Mouse (Mus musculus) neural tube, embryonic 12.5 days (tissue): Measurements from ENCODE around the gene Aldh1l1. TPM values are rescaled to one million over a fixed set of nuclear protein-coding genes. Genes with fewer than 3 reads are reported as not detected.

ENCODE experiments used
- ATAC-seq: fragments of 200-750 bp; cut with Nextera tagmentation; 2 replicates; pipeline ENCODE4 v1.8.0; 2017; ENCODE audit warnings: low read depth, mild to moderate bottlenecking, moderate TSS enrichment, moderate library complexity; ENCODE audit not compliant: low FRiP score
- H3K27ac ChIP-seq: fragments of 300-500 bp; sonication (generic); 2 replicates; pipeline ENCODE4 v1.5.1; 2016
- H3K27me3 ChIP-seq: fragments of 300-500 bp; sonication (generic); replicated peaks from 2 replicates; pipeline ENCODE4 v1.6.1; 2016; ENCODE audit warnings: mild to moderate bottlenecking
- H3K36me3 ChIP-seq: fragments of 300-500 bp; sonication (generic); 2 replicates; pipeline ENCODE4 v1.6.1; 2016; ENCODE audit warnings: mild to moderate bottlenecking
- H3K4me1 ChIP-seq: fragments of 300-500 bp; sonication (generic); 2 replicates; pipeline ENCODE4 v1.6.1; 2016
- H3K4me2 ChIP-seq: fragments of 300-500 bp; sonication (generic); replicated peaks from 2 replicates; pipeline ENCODE4 v1.6.1; 2016; ENCODE audit warnings: mild to moderate bottlenecking
- H3K4me3 ChIP-seq: fragments of 300-500 bp; sonication (generic); 2 replicates; pipeline ENCODE4 v1.5.1; 2016
- H3K9ac ChIP-seq: fragments of 300-500 bp; sonication (generic); 2 replicates; pipeline ENCODE4 v1.6.1; 2016; ENCODE audit warnings: mild to moderate bottlenecking
- H3K9me3 ChIP-seq: fragments of 300-500 bp; sonication (generic); 2 replicates; pipeline ENCODE4 v1.6.1; 2016; ENCODE audit warnings: mild to moderate bottlenecking
- WGBS: fragments of 180-500 bp; shearing (Covaris S2); methylation state at CpG from one replicate; pipeline ENCODE4 v1.1.7; 2016; 5-methylcytosine and 5-hydroxymethylcytosine counted together
- polyA plus RNA-seq: library from polyadenylated mRNA; unstranded; fragments of >200 nt; fragmentation: Nextera tagmentation; extraction: Ambion mirVana; gene quantifications from 2 replicates; pipeline ENCODE4 v1.2.1, GENCODE M21; 2016

Aldh1l1 gene
- polyA plus RNA-seq, 1 experiment from 2014 or later, result 9.5 TPM

DNA sequence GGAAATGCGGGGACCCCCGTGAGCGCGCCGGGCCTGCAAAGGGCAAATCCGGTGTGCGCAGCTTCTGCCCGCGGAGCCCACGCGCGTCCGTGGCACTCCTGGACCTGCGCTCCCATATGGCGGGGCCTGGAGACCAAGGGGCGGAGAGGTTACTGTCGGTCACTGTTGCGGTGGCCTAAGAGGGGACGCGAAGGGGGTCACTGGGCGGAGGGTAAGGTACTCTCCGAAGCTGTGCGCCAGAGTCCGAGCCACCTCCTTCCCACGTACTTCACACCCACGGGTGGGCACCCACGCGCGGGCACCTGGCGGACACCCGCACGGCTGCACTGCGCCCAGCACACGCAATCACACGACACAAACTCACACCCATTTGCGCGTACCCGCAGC lies 23.4 kb upstream of the Aldh1l1 start:
- Histone ChIP-seq H3K36me3 (no peaks in the 10 kb centered on the region), H3K27me3 (peaks cover 38% of the 10 kb centered on the region), H3K4me2 (peak overlapping the region; percentile 100), H3K4me3 (peak overlapping the region; percentile 58), H3K9ac (peak overlapping the region; percentile 57), H3K9me3 (no peaks in the 10 kb centered on the region), H3K27ac (no peak overlapping the region), H3K4me1 (peaks cover 14% of the 10 kb centered on the region)
- under 1% methylated on average over 38 of the region's 38 CpGs for WGBS
- peak; percentile 62 for ATAC-seq

DNA sequence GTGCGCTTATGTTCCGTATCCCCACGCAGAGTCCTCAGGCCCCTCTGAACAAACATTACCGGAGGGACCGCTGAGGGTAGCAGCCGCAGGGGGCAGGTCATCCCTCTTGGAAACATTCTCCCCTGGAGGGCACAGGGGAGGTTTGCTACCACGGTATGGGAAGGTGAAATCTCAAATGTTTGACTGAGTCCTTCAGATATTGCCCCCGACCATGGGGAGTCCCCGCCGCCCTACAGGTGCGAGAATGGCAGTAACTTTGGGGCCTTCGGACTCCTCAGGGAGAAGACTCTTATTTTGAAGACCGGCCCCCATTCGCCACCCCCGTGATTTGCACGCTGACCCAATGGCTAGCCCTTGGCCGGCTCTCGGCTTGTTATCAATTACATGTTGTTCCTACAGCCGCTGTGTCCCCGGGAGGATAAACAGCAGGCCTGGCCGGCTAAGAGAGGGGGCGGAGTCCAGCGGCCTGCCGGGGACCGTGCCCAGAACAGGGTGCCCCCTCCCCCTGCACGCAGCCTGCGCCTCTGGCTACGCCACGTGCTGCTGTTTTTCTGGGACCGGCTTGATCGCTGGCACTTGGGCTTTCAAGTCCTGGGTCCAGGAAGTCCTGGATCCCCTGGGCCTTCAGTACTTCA lies 22.9 kb upstream of the Aldh1l1 start:
- Histone ChIP-seq H3K4me1 (peaks cover 14% of the 10 kb centered on the region), H3K27ac (no peak overlapping the region), H3K27me3 (peaks cover 38% of the 10 kb centered on the region), H3K9me3 (no peaks in the 10 kb centered on the region), H3K4me3 (peak overlapping the region; percentile 58), H3K9ac (peak overlapping the region; percentile 57), H3K36me3 (no peaks in the 10 kb centered on the region), H3K4me2 (peak overlapping the region; percentile 100)
- peak; percentile 61 for ATAC-seq
- under 1% methylated on average over 31 of the region's 31 CpGs for WGBS

DNA sequence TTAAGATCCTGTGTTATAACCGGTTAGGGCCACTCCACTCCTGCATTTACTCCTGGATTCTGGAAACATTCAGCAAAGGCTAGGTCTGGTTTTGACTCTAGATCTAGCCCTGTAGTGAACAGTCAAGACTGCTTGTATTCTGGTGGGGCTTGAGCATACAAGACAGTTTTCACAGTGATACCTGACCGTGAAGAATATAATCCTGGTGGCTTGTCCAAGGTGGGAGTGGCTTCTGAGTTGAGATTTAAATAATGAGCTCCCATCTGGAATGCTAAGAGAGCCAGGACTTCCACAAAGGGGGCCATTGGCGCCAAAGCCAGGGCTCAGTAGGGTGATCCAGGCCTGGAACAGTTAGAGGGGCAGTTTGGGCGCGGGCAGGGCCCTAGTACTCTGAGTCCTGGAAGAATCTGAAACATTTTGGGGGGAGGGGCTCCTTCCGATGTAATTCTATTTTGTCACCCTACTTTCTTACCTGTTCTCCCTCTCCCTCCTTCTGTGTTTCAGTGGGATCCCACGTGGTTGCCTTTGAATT lies 22.3 kb upstream of the Aldh1l1 start:
- H3K4me2 ChIP-seq, result peak overlapping the region; percentile 100
- no peak overlapping the region for H3K27ac ChIP-seq
- H3K4me3 ChIP-seq, result peak overlapping the region; percentile 58; the same call in 1 of the 2 replicates
- H3K4me1 ChIP-seq, result peaks cover 14% of the 10 kb centered on the region
- H3K9ac ChIP-seq, result no peak overlapping the region
- WGBS, result 36% methylated on average over 7 of the region's 7 CpGs
- H3K36me3 ChIP-seq, result no peaks in the 10 kb centered on the region
- H3K27me3 ChIP-seq, result peaks cover 38% of the 10 kb centered on the region
- ATAC-seq, result no peak
- no peaks in the 10 kb centered on the region for H3K9me3 ChIP-seq

DNA sequence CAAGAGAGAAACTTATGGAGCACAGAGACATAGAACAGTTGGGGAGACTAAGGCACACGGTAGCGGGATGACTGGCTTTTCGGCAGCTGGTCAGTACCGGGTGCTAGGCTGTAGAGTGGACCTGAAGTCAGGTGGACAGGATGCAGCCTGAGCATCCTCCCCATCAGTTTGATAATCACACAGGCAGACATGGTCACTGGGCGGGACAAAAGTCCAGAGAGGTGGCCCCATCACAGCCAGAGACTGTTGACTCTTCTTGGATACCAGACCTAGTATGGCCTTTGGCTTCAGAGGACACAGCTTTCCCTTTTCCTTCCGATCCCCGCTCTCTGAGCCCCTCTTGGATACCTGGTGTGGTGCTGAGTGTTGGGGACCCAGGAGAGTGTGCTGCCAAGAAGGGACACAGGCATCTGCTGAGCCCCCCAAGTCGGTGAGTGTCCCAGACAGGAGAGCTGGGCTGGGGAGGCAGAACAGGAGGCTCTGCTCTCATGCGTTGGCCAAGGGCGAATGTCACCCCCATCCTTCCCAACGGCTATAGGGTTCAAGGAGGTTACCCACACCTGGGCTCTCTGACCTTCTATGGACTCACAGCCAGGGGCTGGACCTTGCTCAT lies 21.1 kb upstream of the Aldh1l1 start:
- peaks cover 14% of the 10 kb centered on the region for H3K4me1 ChIP-seq
- 95% methylated on average over 11 of the region's 11 CpGs for WGBS
- H3K4me2 ChIP-seq, result no peak overlapping the region
- H3K9me3 ChIP-seq, result no peaks in the 10 kb centered on the region
- no peak overlapping the region for H3K9ac ChIP-seq
- no peak overlapping the region for H3K4me3 ChIP-seq
- H3K27ac ChIP-seq, result no peak overlapping the region
- ATAC-seq, result no peak
- H3K36me3 ChIP-seq, result no peaks in the 10 kb centered on the region
- H3K27me3 ChIP-seq, result peaks cover 31% of the 10 kb centered on the region

DNA sequence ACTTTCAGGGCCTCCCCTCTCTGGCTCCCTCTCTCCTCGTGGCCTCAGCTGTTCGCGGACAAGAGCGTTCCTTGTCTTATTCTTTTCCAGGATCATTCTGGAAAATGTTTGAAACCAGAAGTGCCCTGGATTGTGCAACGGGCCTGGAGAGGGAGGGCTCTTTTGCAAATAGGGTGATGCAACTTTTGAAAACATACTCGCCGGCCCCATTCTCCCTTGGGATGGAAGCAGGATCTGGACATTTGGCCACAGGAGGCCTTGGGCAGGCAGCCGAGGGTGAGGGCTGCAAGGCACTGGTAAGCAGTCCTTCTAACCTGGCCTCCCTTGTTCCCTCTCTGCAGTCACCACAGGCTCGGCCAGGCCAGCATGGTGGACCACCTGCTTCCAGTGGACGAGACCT lies 20.1 kb upstream of the Aldh1l1 start:
- Histone ChIP-seq H3K4me2 (no peak overlapping the region), H3K27me3 (peaks cover 23% of the 10 kb centered on the region; the same call in 1 of the 2 replicates), H3K9ac (no peak overlapping the region), H3K9me3 (no peaks in the 10 kb centered on the region), H3K27ac (no peak overlapping the region), H3K4me1 (peaks cover 14% of the 10 kb centered on the region), H3K4me3 (no peak overlapping the region), H3K36me3 (no peaks in the 10 kb centered on the region)
- no peak for ATAC-seq
- WGBS, result 85% methylated on average over 10 of the region's 10 CpGs

DNA sequence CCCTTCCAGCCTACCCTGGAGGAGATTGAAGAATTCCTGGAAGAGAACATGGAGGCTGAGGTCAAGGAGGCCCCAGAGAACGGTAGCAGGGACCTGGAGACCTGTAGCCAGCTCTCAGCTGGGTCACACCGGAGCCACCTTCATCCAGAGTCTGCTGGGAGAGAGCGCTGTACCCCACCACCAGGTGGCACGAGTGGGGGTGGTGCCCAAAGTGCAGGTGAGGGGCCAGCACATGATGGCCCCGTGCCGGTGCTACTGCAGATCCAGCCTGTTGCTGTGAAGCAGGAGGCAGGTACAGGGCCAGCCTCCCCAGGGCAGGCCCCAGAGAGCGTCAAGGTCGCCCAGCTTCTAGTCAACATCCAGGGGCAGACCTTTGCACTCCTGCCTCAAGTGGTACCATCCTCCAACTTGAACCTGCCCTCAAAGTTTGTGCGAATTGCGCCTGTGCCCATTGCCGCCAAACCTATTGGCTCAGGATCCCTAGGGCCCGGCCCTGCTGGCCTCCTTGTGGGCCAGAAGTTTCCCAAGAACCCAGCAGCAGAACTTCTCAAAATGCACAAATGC lies 19.3 kb upstream of the Aldh1l1 start:
- ATAC-seq, result no peak
- peaks cover 16% of the 10 kb centered on the region; the same call in 1 of the 2 replicates for H3K27me3 ChIP-seq
- H3K27ac ChIP-seq, result no peak overlapping the region
- no peak overlapping the region for H3K4me2 ChIP-seq
- no peaks in the 10 kb centered on the region for H3K9me3 ChIP-seq
- peaks cover 14% of the 10 kb centered on the region for H3K4me1 ChIP-seq
- H3K9ac ChIP-seq, result no peak overlapping the region
- H3K4me3 ChIP-seq, result no peak overlapping the region
- 88% methylated on average over 12 of the region's 12 CpGs for WGBS
- no peaks in the 10 kb centered on the region for H3K36me3 ChIP-seq

DNA sequence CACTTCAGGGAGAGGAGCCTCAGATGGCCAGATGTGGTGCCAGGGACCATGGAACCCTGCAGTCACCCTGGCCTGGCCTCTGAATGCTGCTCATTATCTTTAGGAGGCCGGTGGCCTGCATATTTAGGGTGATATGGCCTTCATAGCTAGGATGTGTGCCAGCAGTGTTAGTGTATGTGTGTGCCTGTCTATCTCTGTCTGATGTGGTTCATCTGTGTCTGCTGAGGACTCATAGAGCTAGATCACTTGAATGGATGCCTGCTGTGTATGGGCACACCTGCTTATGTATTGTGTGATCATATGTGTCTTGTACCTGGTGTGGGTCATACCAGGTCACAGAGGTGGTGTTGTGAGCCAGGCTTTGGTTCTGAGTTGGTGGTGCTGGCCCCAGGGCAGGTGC lies 18.0 kb upstream of the Aldh1l1 start:
- no peak overlapping the region for H3K9ac ChIP-seq
- no peaks in the 10 kb centered on the region for H3K36me3 ChIP-seq
- no peaks in the 10 kb centered on the region for H3K9me3 ChIP-seq
- peaks cover 9% of the 10 kb centered on the region for H3K4me1 ChIP-seq
- WGBS, result 81% methylated on average over 1 of the region's 1 CpGs
- no peak overlapping the region for H3K4me3 ChIP-seq
- H3K27ac ChIP-seq, result no peak overlapping the region
- no peak overlapping the region for H3K4me2 ChIP-seq
- ATAC-seq, result no peak
- H3K27me3 ChIP-seq, result peaks cover 15% of the 10 kb centered on the region; the same call in 1 of the 2 replicates

DNA sequence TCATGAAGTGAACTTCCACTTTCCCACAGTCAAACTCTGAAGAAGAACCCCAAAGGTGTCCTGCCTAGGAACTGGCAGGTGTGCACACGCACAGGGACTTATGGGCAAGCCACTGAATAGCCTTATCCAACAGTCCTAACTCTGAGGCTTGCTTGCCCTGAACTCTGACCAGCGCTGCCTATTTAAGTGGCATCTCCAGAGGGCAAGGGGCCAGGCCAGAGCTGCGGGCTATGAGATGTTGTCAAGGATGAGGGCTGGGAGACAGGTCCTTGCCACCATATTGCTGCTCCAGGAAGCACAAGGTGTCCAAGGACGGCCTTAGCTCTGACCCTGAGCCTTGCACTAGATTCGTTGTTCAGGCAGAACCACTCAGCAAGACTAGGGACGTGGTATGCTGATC lies 17.2 kb upstream of the Aldh1l1 start:
- Histone ChIP-seq H3K36me3 (no peaks in the 10 kb centered on the region), H3K4me1 (0 out of 2 replicates have a peak, but pooled peaks cover under 1% of the 10 kb centered on the region), H3K27me3 (0 out of 2 replicates have a peak, but pooled peaks cover 11% of the 10 kb centered on the region), H3K4me3 (no peak overlapping the region), H3K27ac (no peak overlapping the region), H3K9me3 (no peaks in the 10 kb centered on the region), H3K4me2 (no peak overlapping the region), H3K9ac (no peak overlapping the region)
- 88% methylated on average over 6 of the region's 6 CpGs for WGBS
- no peak for ATAC-seq

DNA sequence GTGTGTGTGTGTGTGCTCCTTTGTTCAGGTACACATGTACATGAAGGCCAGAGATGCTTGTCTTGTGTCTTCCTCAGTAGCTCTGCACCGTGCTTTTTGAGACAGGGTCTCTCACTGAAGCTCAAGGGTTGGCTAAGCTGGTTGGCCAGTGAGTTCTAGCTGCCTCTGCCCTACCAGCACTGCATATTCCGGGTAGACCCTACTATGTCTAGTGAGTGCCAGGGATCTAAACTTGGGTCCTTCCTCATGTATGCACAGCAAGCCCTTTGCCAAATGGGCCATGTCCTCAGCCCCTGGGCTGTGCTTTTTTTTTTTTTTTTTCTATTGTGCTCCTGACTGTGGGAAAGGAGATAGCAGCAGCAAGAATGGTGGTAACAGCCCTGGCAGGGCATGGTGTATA lies 16.0 kb upstream of the Aldh1l1 start:
- no peaks in the 10 kb centered on the region for H3K4me1 ChIP-seq
- 0 out of 2 replicates have a peak, but pooled peaks cover 2% of the 10 kb centered on the region for H3K27me3 ChIP-seq
- 88% methylated on average over 2 of the region's 2 CpGs for WGBS
- H3K27ac ChIP-seq, result no peak overlapping the region
- no peaks in the 10 kb centered on the region for H3K36me3 ChIP-seq
- no peak for ATAC-seq
- H3K4me2 ChIP-seq, result no peak overlapping the region
- no peaks in the 10 kb centered on the region for H3K9me3 ChIP-seq
- H3K4me3 ChIP-seq, result no peak overlapping the region
- no peak overlapping the region for H3K9ac ChIP-seq

DNA sequence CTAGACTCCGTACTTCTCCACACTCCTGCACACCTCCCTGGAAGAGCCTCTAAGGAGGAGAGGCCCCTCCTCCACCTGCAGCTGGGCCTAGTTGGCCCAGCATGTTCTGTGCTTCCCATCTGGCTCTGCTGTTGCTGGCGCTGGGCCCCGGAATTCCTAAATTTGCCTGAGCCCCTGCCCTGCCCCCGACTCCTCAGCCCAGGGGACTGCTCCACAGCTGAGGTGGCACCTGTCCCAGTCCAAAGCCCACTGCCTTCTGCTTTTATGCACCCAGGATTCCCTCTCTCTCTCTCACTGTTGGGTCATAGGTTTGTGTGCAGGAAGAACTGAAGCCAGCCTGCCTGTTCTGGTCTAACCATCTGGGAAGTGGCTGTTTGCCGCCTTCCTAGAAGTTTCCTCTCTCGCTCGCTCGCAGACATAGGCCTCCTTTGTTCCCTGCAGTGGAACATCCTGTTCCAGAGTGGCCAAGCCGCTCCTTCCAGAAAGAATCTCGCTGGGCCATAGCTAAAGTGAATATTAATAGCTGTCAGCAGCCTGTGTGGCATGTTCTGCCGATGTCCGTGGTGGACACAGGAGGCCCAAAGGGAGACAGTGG lies 15.2 kb upstream of the Aldh1l1 start:
- Histone ChIP-seq H3K9ac (no peak overlapping the region), H3K27ac (no peak overlapping the region)

DNA sequence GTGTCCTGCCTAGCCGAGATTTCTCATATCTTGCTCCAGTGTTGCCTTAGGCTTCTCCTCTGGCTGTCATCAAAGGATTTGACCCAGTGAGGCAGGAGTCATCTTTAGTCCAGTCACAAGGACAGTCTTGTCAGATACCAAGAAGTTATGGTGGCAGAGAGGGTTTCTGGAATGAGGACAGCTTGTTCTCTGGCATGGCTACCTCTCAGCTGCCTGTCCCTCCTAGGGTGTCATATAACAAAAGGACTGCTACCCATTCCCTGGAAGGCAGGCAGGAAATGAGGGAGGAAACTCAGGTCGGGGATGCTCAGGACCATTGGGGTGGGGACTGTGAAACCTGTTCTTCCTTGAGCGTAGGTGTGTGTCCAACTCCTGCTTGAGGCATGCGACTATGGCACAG lies 14.1 kb upstream of the Aldh1l1 start:
- Histone ChIP-seq H3K4me2 (no peak overlapping the region), H3K9ac (no peak overlapping the region), H3K4me3 (no peak overlapping the region), H3K27ac (no peak overlapping the region), H3K9me3 (no peaks in the 10 kb centered on the region), H3K27me3 (no peaks in the 10 kb centered on the region), H3K4me1 (peaks cover 3% of the 10 kb centered on the region; the same call in 1 of the 2 replicates), H3K36me3 (no peaks in the 10 kb centered on the region)
- no peak for ATAC-seq
- WGBS, result 71% methylated on average over 4 of the region's 4 CpGs

More for the DNA sequence above, 15.2 kb upstream of the Aldh1l1 start:
- WGBS, result 62% methylated on average over 12 of the region's 12 CpGs
- ATAC-seq, result no peak
- Histone ChIP-seq H3K4me1 (no peaks in the 10 kb centered on the region), H3K9me3 (no peaks in the 10 kb centered on the region), H3K4me3 (no peak overlapping the region), H3K4me2 (no peak overlapping the region), H3K27me3 (no peaks in the 10 kb centered on the region), H3K36me3 (no peaks in the 10 kb centered on the region)

DNA sequence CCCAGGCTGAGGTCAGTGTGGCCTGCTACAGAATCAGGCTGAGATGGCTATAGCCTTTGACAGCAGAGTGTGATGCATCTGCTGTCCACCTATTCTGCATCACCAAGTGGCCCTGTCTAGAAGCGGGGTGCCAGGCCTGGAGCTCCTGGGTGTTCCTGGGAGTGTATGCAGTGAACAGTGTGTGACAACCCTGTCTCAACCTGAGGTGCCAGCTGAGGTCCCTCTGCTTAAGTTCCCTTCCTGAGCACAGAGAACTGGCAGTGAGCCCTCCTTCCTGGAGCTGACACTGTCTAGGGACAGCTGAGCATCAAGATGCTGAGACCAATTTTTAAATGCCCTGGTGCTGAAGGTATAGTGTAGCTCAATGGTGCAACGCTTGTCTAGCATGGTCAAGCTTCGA lies 13.5 kb upstream of the Aldh1l1 start:
- WGBS, result 89% methylated on average over 3 of the region's 3 CpGs
- H3K4me1 ChIP-seq, result peaks cover 6% of the 10 kb centered on the region; the same call in 1 of the 2 replicates
- H3K27ac ChIP-seq, result no peak overlapping the region
- H3K9ac ChIP-seq, result no peak overlapping the region
- H3K27me3 ChIP-seq, result no peaks in the 10 kb centered on the region
- no peaks in the 10 kb centered on the region for H3K36me3 ChIP-seq
- no peak for ATAC-seq
- no peak overlapping the region for H3K4me2 ChIP-seq
- no peak overlapping the region for H3K4me3 ChIP-seq
- no peaks in the 10 kb centered on the region for H3K9me3 ChIP-seq
